ENCODE assay signal across 9 mouse cellular contexts in the genomic region with DNA sequence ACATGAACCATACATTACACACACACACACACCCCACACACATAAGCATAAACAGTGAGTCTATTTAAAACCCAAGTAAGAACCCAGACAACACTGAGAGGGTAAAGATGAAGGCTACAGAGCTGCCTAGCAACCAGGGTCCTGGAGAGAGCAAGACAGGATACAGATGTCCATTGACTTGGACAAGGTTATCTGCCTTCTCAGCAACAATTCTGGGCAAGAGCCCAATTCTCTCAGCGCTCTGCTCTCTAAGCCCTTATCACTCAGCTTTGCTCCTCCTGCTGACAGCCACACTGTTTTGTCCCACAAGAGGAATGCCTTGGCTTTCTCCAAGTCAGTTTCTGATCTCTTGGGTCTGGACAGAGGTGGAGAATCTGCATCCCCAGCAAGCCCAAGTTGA. TPM values are rescaled to one million over a fixed set of nuclear protein-coding genes. Genes with fewer than 3 reads are reported as not detected.
A peak's percentile ranks its signal among the peaks of the same experiment; 100 is the strongest.
DNase-seq lines count a peak whose midpoint lies in the region; ATAC-seq lines count a peak whose summit lies in the region.
"Had no signal": no experiment of that assay in that cellular context is flagged by ENCODE, and none has a peak within 500 bp of the region (broad histone marks: within the 10 kb centered on the region; RNA-seq: fewer than 3 reads in every experiment).

No protein-coding gene starts in this region.

- no peaks in the 10 kb centered on the region for H3K9me3 ChIP-seq in lung, embryonic 15.5 days

- peak; percentile 93 for ATAC-seq in lung, embryonic 15.5 days (ENCODE audit: borderline replicate concordance, extremely low read depth, low FRiP score, low TSS enrichment)
- no peak for ATAC-seq in granulocyte monocyte progenitor cell, adult 5-6 weeks (replicated peaks; ENCODE audit: poor library complexity, severe bottlenecking)

- no peak for DNase-seq in lung, adult 18-20 months
- peak; percentile 32 to 54 for DNase-seq in adrenal gland, postnatal 36 days
- peak; percentile 16 to 44 for DNase-seq in heart, postnatal 14 days
- peak; percentile 36 to 65 for DNase-seq in lung, postnatal 4 days
- DNase-seq in thymus, postnatal 0 days (ENCODE audit: low spot score): no peak

- H3K27ac ChIP-seq in lung, embryonic 15.5 days: peak overlapping the region; percentile 67

- peaks cover 7% of the 10 kb centered on the region; the same call in 1 of the 2 replicates for H3K4me1 ChIP-seq in lung, embryonic 15.5 days

- H3K27me3 ChIP-seq in lung, embryonic 15.5 days: no peaks in the 10 kb centered on the region

- WGBS in lung, embryonic 15.5 days: 35% methylated on average over 1 of the region's 1 CpGs

- H3K9ac ChIP-seq in lung, embryonic 15.5 days: no peak overlapping the region

- no peak overlapping the region for H3K4me2 ChIP-seq in lung, embryonic 15.5 days

- intact Hi-C loops in heart, postnatal 14 days (cut with DNase I): no loop called here

- H3K36me3 ChIP-seq in lung, embryonic 15.5 days: no peaks in the 10 kb centered on the region

- H3K4me3 ChIP-seq in lung, embryonic 15.5 days: no peak overlapping the region

RNA-seq across cellular contexts. Expression of a gene that starts 9.7 kb away (rescaled TPM):
- 73.0 and 79.0 TPM in 2 replicates for polyA plus RNA-seq in lung, embryonic 15.5 days (2015; fragmentation: Nextera tagmentation; extraction: Ambion mirVana)
- total RNA-seq in adrenal gland, postnatal 36 days (2021): 10 to 100 TPM; 76.2 to 86.3 TPM
- total RNA-seq in heart, postnatal 14 days (2021): 10 to 100 TPM; 28.6 to 30.7 TPM
- 132 and 144 TPM in 2 replicates for polyA plus RNA-seq in thymus, postnatal 0 days (2015; fragmentation: Nextera tagmentation; extraction: Ambion mirVana)
- 44.7 and 59.2 TPM in 2 replicates for total RNA-seq in granulocyte monocyte progenitor cell, adult 5-6 weeks (2014; fragmentation: Nextera tagmentation)
- total RNA-seq in granulocyte monocyte progenitor cell, adult 5-6 weeks (2017): 147 and 160 TPM in 2 replicates

RNA-seq across cellular contexts. Expression of a gene that starts 27.8 kb away (rescaled TPM):
- 1.5 and 1.7 TPM in 2 replicates for polyA plus RNA-seq in lung, embryonic 15.5 days (2015; fragmentation: Nextera tagmentation; extraction: Ambion mirVana)
- not detected for total RNA-seq in adrenal gland, postnatal 36 days (2021)
- total RNA-seq in heart, postnatal 14 days (2021): not detected
- polyA plus RNA-seq in thymus, postnatal 0 days (2015; fragmentation: Nextera tagmentation; extraction: Ambion mirVana): 0.84 and 2.0 TPM in 2 replicates
- not detected in 2 replicates for total RNA-seq in granulocyte monocyte progenitor cell, adult 5-6 weeks (2014; fragmentation: Nextera tagmentation)
- total RNA-seq in granulocyte monocyte progenitor cell, adult 5-6 weeks (2017): not detected in 2 replicates
- total RNA-seq: gastrocnemius, adult 8-10 months; liver, adult 2 months had no signal
- polyA plus RNA-seq: liver, adult 2 months had no signal

RNA-seq across cellular contexts. Expression of a gene that starts 37.0 kb away (rescaled TPM):
- 5.5 and 6.7 TPM in 2 replicates for polyA plus RNA-seq in lung, embryonic 15.5 days (2015; fragmentation: Nextera tagmentation; extraction: Ambion mirVana)
- under 1 TPM; 0.13 to 0.43 TPM for total RNA-seq in adrenal gland, postnatal 36 days (2021)
- under 1 TPM; 0.44 to 0.45 TPM for total RNA-seq in heart, postnatal 14 days (2021)
- polyA plus RNA-seq in thymus, postnatal 0 days (2015; fragmentation: Nextera tagmentation; extraction: Ambion mirVana): 2.3 and 2.4 TPM in 2 replicates
- 0.41 and 0.64 TPM in 2 replicates for total RNA-seq in granulocyte monocyte progenitor cell, adult 5-6 weeks (2014; fragmentation: Nextera tagmentation)
- total RNA-seq in granulocyte monocyte progenitor cell, adult 5-6 weeks (2017): 0.93 and 1.4 TPM in 2 replicates
- total RNA-seq: liver, adult 2 months had no signal
- polyA plus RNA-seq: liver, adult 2 months had no signal

RNA-seq across cellular contexts. Expression of a gene that starts 41.7 kb away (rescaled TPM):
- polyA plus RNA-seq in lung, embryonic 15.5 days (2015; fragmentation: Nextera tagmentation; extraction: Ambion mirVana): 0.30 TPM in 1 of 2 replicates, not detected in the other
- not detected for total RNA-seq in adrenal gland, postnatal 36 days (2021)
- total RNA-seq in heart, postnatal 14 days (2021): not detected
- 0.90 and 1.0 TPM in 2 replicates for polyA plus RNA-seq in thymus, postnatal 0 days (2015; fragmentation: Nextera tagmentation; extraction: Ambion mirVana)
- total RNA-seq in granulocyte monocyte progenitor cell, adult 5-6 weeks (2014; fragmentation: Nextera tagmentation): 2.5 and 2.6 TPM in 2 replicates
- 4.3 and 5.4 TPM in 2 replicates for total RNA-seq in granulocyte monocyte progenitor cell, adult 5-6 weeks (2017)

Comparison
In these comparisons a context has a peak if more than half of its experiments do, and no peak if none do; other contexts are left out.
1. DNase-seq: peak in adrenal gland, postnatal 36 days (2 of 2), heart, postnatal 14 days (2 of 2) and lung, postnatal 4 days (2 of 2); none in lung, adult 18-20 months (0 of 2) and thymus, postnatal 0 days (single experiment).